Mouse (Mus musculus) neural tube, embryonic 15.5 days (tissue): ENCODE measurements around the gene Cyp4f18. TPM values are rescaled to one million over a fixed set of nuclear protein-coding genes. Genes with fewer than 3 reads are reported as not detected.

Experiments
- ATAC-seq: fragments of 200-750 bp; cut with Nextera tagmentation; 2 replicates; pipeline ENCODE4 v1.8.0; 2017; ENCODE audit warnings: mild to moderate bottlenecking, moderate TSS enrichment, moderate library complexity; ENCODE audit not compliant: low FRiP score
- H3K27ac ChIP-seq: fragments of 300-500 bp; sonication (generic); replicated peaks from 2 replicates; pipeline ENCODE4 v1.5.1; 2015; ENCODE audit warnings: mild to moderate bottlenecking, inconsistent platforms
- H3K27me3 ChIP-seq: fragments of 300-500 bp; sonication (generic); replicated peaks from 2 replicates; pipeline ENCODE4 v1.6.1; 2015; ENCODE audit warnings: inconsistent platforms
- H3K36me3 ChIP-seq: fragments of 300-500 bp; sonication (generic); 2 replicates; pipeline ENCODE4 v1.6.1; 2015; ENCODE audit warnings: inconsistent platforms
- H3K4me1 ChIP-seq: fragments of 300-500 bp; sonication (generic); 2 replicates; pipeline ENCODE4 v1.6.1; 2015; ENCODE audit warnings: inconsistent platforms
- H3K4me2 ChIP-seq: fragments of 300-500 bp; sonication (generic); 2 replicates; pipeline ENCODE4 v1.6.1; 2015; ENCODE audit warnings: inconsistent platforms, mild to moderate bottlenecking, moderate library complexity
- H3K4me3 ChIP-seq: fragments of 300-500 bp; sonication (generic); replicated peaks from 2 replicates; pipeline ENCODE4 v1.5.1; 2015; ENCODE audit warnings: mild to moderate bottlenecking, inconsistent platforms
- H3K9ac ChIP-seq: fragments of 300-500 bp; sonication (generic); replicated peaks from 2 replicates; pipeline ENCODE4 v1.6.1; 2015; ENCODE audit warnings: mild to moderate bottlenecking, inconsistent platforms
- H3K9me3 ChIP-seq: fragments of 300-500 bp; sonication (generic); replicated peaks from 2 replicates; pipeline ENCODE4 v1.6.1; 2016; ENCODE audit warnings: inconsistent platforms
- WGBS: fragments of 180-500 bp; shearing (Covaris S2); methylation state at CpG from one replicate; pipeline ENCODE4 v1.1.7; 2015; ENCODE audit warnings: mixed read lengths; 5-methylcytosine and 5-hydroxymethylcytosine counted together
- polyA plus RNA-seq: library from polyadenylated mRNA; unstranded; fragments of >200 nt; fragmentation: Nextera tagmentation; extraction: Ambion mirVana; gene quantifications from 2 replicates; pipeline ENCODE4 v1.2.1, GENCODE M21; 2015

The Cyp4f18 gene
- polyA plus RNA-seq, 1 experiment from 2014 or later, result 1.3 TPM

DNA sequence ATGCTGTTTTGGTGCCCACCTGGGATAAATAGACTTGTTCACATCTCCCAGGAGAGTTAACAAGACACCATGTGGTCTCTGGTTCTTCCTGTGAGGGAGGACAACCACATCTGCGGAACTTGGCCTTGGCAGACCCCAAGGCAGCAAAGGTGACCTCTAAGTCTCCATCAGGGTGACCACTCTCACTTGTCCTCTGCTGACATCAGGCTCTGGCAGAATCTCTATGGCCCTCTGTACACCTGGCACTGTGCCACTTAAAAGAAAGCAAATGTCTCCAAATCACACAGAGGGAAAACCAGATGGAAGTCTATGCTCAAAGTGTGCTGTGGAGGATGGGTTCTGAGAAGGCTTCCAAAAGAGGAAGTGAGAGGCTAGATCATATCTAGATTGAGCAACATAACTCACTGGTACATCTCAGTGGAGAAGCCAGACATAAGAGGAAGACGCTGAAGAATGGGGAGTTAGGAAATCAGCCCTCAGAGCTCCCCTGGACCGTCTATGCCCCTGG lies 1.2 kb downstream of the Cyp4f18 start:
- ATAC-seq, result no peak
- Histone ChIP-seq H3K9ac (no peak overlapping the region), H3K4me2 (no peak overlapping the region), H3K27ac (no peak overlapping the region), H3K9me3 (no peaks in the 10 kb centered on the region), H3K4me1 (no peaks in the 10 kb centered on the region), H3K36me3 (no peaks in the 10 kb centered on the region), H3K4me3 (no peak overlapping the region), H3K27me3 (no peaks in the 10 kb centered on the region)
- 78% methylated on average over 3 of the region's 3 CpGs for WGBS

DNA sequence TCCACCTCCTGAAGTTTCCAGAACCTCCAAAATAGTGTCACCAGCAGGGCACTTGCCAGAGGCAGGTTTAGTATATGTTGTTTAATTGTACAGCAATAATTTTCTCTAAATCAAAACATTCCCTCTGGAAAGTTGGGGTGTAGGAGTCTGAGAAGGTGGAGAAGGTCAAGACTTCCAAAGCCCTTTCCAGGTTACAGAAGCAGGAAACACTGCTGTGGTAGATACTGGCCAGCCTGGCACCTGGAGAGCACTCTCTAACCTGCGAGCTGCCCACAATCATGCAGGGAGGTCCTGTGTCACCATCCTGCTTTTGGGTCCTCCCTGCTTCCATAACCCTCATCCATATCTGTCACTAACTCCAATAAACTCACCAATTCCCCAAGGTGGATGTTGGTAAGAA lies 2.7 kb downstream of the Cyp4f18 start:
- Histone ChIP-seq H3K9me3 (no peaks in the 10 kb centered on the region), H3K27ac (no peak overlapping the region), H3K27me3 (no peaks in the 10 kb centered on the region), H3K4me3 (no peak overlapping the region), H3K4me2 (no peak overlapping the region), H3K4me1 (no peaks in the 10 kb centered on the region), H3K9ac (no peak overlapping the region), H3K36me3 (no peaks in the 10 kb centered on the region)
- 83% methylated on average over 1 of the region's 1 CpGs for WGBS
- ATAC-seq, result no peak

DNA sequence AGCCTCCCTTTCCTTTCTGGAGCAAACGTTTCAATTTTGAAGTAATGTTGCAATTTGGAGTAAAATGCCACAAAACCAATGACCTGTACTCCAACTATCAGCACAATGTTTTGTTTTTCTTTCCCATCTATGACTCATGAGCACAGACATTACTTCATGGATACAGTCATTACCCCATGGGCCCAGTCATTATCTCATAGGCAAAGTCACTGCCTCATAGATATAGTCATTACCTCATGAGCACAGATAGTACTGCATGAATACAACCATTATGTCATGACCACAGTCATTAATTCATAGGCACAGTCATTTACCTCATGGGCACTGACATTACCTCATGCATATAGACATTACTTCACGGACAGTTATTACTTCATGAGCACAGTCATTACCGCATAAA lies 3.5 kb downstream of the Cyp4f18 start:
- Histone ChIP-seq H3K27me3 (no peaks in the 10 kb centered on the region), H3K4me1 (no peaks in the 10 kb centered on the region), H3K36me3 (no peaks in the 10 kb centered on the region), H3K4me2 (no peak overlapping the region), H3K4me3 (no peak overlapping the region), H3K27ac (no peak overlapping the region), H3K9ac (no peak overlapping the region), H3K9me3 (no peaks in the 10 kb centered on the region)
- 83% methylated on average over 3 of the region's 3 CpGs for WGBS
- no peak for ATAC-seq

DNA sequence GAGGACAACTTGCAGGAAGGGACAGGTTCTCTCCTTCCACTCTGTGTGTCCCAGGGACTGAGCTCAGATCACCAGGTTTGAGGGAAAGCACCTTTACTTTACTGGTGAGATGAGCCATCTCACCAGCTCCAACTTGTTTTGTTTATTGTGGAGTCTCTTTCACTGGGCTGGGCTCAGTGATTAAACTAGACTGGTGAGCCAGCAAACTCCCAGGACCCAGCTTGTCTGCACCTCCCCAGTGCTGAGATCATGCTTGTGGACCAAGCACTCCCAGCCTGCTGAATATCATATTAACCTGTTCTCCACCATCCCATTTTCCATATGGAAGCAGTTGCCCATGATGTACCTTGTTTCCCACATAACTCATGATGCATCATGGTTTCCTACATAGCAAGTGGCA lies 6.5 kb downstream of the Cyp4f18 start:
- no peaks in the 10 kb centered on the region for H3K27me3 ChIP-seq
- H3K27ac ChIP-seq, result no peak overlapping the region
- no peak for ATAC-seq
- no peaks in the 10 kb centered on the region for H3K4me1 ChIP-seq
- no peak overlapping the region for H3K4me3 ChIP-seq
- no peaks in the 10 kb centered on the region for H3K9me3 ChIP-seq
- no peak overlapping the region for H3K4me2 ChIP-seq
- H3K36me3 ChIP-seq, result no peaks in the 10 kb centered on the region
- H3K9ac ChIP-seq, result no peak overlapping the region

DNA sequence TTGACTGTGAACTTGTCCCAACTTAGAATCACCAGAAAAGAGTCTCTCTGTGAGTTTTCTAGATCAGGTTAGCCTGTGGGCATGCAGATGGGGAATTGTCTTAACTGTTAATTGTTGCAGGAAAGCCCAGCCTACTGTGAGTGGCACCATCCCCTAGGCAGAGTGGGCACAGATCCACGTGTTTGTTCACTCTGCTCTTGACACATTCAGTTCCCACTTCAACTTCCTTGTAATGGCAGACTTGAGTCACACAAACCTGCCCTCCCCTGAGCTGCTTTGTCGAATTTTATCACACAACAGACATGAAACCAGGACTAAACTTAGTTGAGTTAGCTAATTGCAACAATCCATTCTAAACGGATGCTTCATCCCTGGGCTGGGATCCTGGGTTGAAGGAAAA lies 9.2 kb downstream of the Cyp4f18 start:
- no peaks in the 10 kb centered on the region for H3K9me3 ChIP-seq
- H3K36me3 ChIP-seq, result no peaks in the 10 kb centered on the region
- H3K4me3 ChIP-seq, result no peak overlapping the region
- H3K4me2 ChIP-seq, result no peak overlapping the region
- ATAC-seq, result no peak
- H3K9ac ChIP-seq, result no peak overlapping the region
- 67% methylated on average over 3 of the region's 3 CpGs for WGBS
- no peaks in the 10 kb centered on the region for H3K27me3 ChIP-seq
- H3K27ac ChIP-seq, result no peak overlapping the region
- H3K4me1 ChIP-seq, result no peaks in the 10 kb centered on the region

DNA sequence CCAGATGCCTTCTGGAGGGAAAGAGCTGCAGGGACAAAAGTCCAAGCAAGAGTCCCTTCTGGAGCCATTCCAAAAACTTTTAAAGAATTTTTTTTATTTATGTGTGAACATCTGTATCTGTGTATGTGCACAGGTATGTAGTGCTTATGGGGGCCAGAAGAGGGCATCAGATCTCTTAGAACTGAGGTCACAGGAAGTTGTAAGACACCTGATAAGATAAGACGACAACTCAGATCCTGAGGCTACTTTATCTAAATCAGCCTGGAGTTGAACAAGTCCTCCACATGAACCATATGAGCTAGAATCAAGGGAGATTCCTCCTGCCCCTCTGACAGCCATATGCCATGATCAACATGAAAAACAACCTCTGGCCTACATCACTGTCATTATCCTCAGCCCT lies 10.0 kb downstream of the Cyp4f18 start:
- no peak overlapping the region for H3K9ac ChIP-seq
- ATAC-seq, result no peak

DNA sequence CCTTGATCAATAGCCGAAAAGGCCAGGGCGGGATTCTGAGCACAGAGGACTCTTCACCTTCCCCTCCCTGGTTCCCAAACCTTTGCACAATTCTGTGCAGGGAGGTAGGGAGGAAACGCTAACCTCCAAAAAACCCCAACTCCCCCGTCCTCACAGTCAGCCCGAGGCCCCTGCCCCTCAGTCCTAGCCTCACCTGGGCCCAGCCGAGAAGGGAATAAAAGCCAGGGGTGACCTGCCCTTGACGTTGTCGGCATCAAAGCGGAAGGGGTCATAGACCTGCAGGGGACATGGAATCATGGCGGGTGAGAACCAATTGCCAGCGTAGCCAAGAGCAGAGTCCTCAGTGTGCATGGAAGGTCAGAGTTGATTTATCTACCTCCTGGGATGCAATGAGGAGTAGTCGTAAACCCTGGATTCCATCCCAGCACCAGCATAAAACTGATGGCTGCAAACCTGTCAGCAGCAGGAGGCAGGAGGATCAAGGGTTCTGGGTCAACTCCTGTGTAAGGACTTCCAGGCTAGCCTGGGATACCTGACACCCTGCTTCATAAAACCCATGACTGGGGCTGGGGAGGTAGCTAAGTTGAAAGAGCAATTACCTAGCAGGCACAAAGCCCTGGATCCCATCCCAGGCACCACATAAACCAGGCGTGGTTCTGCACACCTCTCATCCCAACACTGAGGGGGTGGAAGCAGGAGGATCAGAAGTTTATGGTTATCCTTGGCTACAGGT lies 20.4 kb downstream of the Cyp4f18 start:
- H3K4me3 ChIP-seq, result peak overlapping the region; percentile 49
- H3K9ac ChIP-seq, result peak overlapping the region; percentile 59
- ATAC-seq, result peak; percentile 69
- whole genome bisulfite sequencing, result 36% methylated on average over 13 of the region's 13 CpGs
- H3K36me3 ChIP-seq, result no peaks in the 10 kb centered on the region
- H3K4me2 ChIP-seq, result peak overlapping the region; percentile 73
- H3K9me3 ChIP-seq, result no peaks in the 10 kb centered on the region
- H3K27ac ChIP-seq, result peak overlapping the region; percentile 73
- no peaks in the 10 kb centered on the region for H3K27me3 ChIP-seq
- peaks cover 6% of the 10 kb centered on the region for H3K4me1 ChIP-seq

More for the DNA sequence above, 10.0 kb downstream of the Cyp4f18 start:
- no peak overlapping the region for H3K4me2 ChIP-seq
- H3K27me3 ChIP-seq, result no peaks in the 10 kb centered on the region
- H3K27ac ChIP-seq, result no peak overlapping the region
- H3K4me3 ChIP-seq, result no peak overlapping the region
- no peaks in the 10 kb centered on the region for H3K9me3 ChIP-seq
- 92% methylated on average over 1 of the region's 1 CpGs for WGBS
- H3K36me3 ChIP-seq, result no peaks in the 10 kb centered on the region
- H3K4me1 ChIP-seq, result no peaks in the 10 kb centered on the region

DNA sequence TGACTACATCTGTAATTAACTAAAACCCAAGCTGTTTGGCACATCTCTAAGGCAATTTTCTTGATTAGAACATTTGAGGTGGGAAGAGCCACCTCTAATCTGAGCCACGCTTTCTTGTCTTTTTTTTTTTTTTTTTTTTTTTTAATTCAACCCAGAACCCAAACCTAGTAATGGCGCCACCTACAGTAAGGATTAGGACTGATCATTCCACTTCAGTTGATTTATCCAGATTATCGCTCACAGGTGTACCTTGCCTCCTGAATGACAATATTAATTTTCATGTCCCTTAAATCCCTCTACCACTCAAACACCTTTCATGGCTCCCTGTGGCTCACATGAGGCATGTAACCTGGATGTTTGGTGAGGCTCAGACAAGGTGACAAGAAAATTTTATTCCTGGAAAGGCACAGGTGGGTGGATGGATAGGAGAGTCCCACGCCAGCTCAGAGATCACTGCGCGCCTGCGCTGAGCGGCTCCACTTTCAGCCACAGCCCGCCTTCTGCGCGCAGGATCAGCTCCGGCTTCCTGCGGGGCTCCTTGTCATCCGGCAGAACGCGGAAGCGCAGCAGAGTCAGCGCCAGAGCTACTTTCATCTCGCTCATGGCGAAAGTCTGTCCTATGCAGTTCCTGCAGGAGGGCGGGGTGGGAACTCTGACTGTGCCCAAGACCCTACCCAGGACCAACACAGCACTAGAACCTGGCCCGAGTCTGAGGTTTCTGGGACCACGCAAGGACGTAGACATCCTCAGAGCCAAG lies 21.1 kb downstream of the Cyp4f18 start:
- Histone ChIP-seq H3K9ac (peak overlapping the region; percentile 59), H3K27me3 (no peaks in the 10 kb centered on the region), H3K4me1 (peaks cover 6% of the 10 kb centered on the region), H3K4me3 (peak overlapping the region; percentile 49), H3K27ac (peak overlapping the region; percentile 73), H3K9me3 (no peaks in the 10 kb centered on the region), H3K4me2 (peak overlapping the region; percentile 73), H3K36me3 (no peaks in the 10 kb centered on the region)
- 12% methylated on average over 24 of the region's 24 CpGs for WGBS
- peak; percentile 94 for ATAC-seq

DNA sequence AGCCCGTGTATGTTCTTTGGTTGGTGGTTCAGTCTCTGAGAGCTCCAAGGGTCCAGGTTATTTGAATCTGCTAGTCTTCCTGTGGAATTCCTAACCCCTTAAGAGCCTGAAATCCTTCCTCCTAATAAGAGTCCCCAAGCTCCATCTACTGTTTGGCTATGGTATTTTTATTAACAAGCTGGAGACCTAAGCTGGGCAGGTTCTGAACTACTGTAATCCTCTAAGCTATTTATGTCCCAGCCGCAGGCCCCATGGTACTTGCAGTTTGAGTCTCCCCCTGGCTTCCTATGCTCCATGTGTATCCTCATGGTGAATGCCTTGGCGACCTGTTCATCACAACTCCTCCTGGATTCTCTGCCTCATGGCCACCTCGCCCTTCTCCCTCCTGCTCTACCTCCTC lies 24.8 kb downstream of the Cyp4f18 start:
- WGBS, result 78% methylated on average over 4 of the region's 4 CpGs
- peaks cover 6% of the 10 kb centered on the region for H3K4me1 ChIP-seq
- no peak overlapping the region for H3K27ac ChIP-seq
- no peaks in the 10 kb centered on the region for H3K27me3 ChIP-seq
- no peak overlapping the region for H3K4me3 ChIP-seq
- no peak overlapping the region for H3K9ac ChIP-seq
- ATAC-seq, result no peak
- no peaks in the 10 kb centered on the region for H3K9me3 ChIP-seq
- no peak overlapping the region for H3K4me2 ChIP-seq
- H3K36me3 ChIP-seq, result no peaks in the 10 kb centered on the region

DNA sequence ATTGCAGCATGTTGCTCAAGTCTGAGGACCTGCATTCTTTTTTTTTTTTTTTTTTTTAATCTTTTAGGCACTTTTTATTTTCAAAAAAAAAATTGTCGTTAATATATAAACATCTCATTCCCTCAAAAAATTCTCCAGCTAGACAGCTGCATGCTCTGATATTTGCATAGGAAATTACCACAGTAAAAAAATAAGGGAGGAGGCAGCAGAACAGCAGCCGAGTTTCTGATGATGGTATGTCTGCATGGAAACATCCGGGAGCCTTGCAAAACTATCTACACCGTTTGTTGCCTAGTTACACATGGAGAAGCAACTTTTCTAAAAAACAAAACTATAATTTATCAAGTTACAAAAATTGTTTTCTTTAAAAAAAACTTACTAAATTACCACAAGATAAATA lies 28.0 kb downstream of the Cyp4f18 start:
- no peak overlapping the region for H3K4me3 ChIP-seq
- H3K27ac ChIP-seq, result no peak overlapping the region
- H3K4me2 ChIP-seq, result no peak overlapping the region
- 0 out of 2 replicates have a peak, but pooled peaks cover 3% of the 10 kb centered on the region for H3K36me3 ChIP-seq
- H3K9ac ChIP-seq, result no peak overlapping the region
- H3K27me3 ChIP-seq, result no peaks in the 10 kb centered on the region
- H3K9me3 ChIP-seq, result no peaks in the 10 kb centered on the region
- ATAC-seq, result no peak
- WGBS, result 87% methylated on average over 4 of the region's 4 CpGs
- H3K4me1 ChIP-seq, result no peaks in the 10 kb centered on the region

DNA sequence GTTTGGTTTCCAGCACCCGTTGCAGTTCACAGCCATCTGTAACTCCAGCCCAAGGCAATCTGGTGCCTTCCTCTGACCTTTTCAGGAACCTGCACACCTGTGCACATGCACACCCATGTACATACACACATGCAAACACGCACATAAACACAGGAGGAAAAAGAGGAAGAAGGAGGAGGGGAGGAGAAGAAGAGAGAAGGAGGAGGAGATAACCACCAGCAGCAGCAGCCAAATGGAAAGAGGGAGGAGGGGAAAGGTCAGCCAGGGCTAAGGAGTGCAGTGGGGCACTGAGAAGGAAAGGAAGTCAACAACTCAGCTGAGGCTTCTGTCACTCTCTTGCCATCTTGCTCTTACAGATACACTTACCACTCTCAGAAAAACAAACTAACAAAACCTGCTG lies 28.4 kb downstream of the Cyp4f18 start:
- Histone ChIP-seq H3K4me1 (no peaks in the 10 kb centered on the region), H3K9me3 (no peaks in the 10 kb centered on the region), H3K27ac (no peak overlapping the region), H3K27me3 (no peaks in the 10 kb centered on the region), H3K36me3 (0 out of 2 replicates have a peak, but pooled peaks cover 3% of the 10 kb centered on the region), H3K9ac (no peak overlapping the region), H3K4me3 (no peak overlapping the region), H3K4me2 (no peak overlapping the region)
- 79% methylated on average over 2 of the region's 2 CpGs for WGBS
- no peak for ATAC-seq

DNA sequence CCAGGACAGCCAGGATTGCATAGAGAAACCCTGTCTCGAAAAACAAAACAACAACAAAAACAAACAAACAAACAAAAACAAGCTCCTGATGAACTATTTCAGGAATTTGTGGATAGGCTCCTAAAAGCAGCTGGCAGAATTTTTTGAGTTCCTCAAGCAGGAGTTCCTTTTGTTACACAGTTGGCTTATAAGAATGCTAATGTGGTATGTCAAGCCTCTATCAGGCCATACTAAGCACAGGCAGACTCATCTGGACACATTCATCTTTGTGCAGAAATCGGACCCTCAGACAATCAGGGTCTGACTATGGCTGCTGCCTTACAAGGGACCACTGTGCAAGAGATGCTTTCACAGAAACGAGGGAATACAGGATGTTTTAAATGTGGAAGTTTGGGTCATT lies 35.2 kb downstream of the Cyp4f18 start:
- 77% methylated on average over 3 of the region's 3 CpGs for WGBS
- Histone ChIP-seq H3K36me3 (peaks cover 3% of the 10 kb centered on the region; the same call in 1 of the 2 replicates), H3K4me3 (no peak overlapping the region), H3K9ac (no peak overlapping the region), H3K4me2 (no peak overlapping the region), H3K9me3 (no peaks in the 10 kb centered on the region), H3K27me3 (no peaks in the 10 kb centered on the region), H3K4me1 (no peaks in the 10 kb centered on the region), H3K27ac (no peak overlapping the region)
- no peak for ATAC-seq
